Mouse (Mus musculus) lung, postnatal 25 days (tissue): Measurements from ENCODE around the gene Tmem52b.

Source experiments
- DNase-seq: peaks from one replicate; pipeline ENCODE4 v3.0.0; 2022; ENCODE audit warnings: low spot score

Gene Tmem52b

GRCm38 (mm10) chr6:129532556-129532941, 20.2 kb downstream of the Tmem52b start:
- DNase-seq = peak; percentile 72

- DNase-seq = peak; percentile 85
These were observed 20.8 kb downstream of the Tmem52b start, which contains the start of gene Gabarapl1 for GRCm38 (mm10) chr6:129532942-129533860. Gene Gabarapl1, plus strand, starts transcription at chr6:129533160.

GRCm38 (mm10) chr6:129534057-129534456, 21.7 kb downstream of the Tmem52b start:
- DNase-seq = no peak

- no peak for DNase-seq
These were observed 22.4 kb downstream of the Tmem52b start for GRCm38 (mm10) chr6:129534627-129535190.

GRCm38 (mm10) chr6:129535723-129536122, 23.4 kb downstream of the Tmem52b start:
- DNase-seq = no peak

- no peak for DNase-seq
These were observed 26.2 kb downstream of the Tmem52b start for GRCm38 (mm10) chr6:129538555-129538954.

GRCm38 (mm10) chr6:129541931-129542330, 29.6 kb downstream of the Tmem52b start:
- no peak for DNase-seq

GRCm38 (mm10) chr6:129542540-129542939, 30.2 kb downstream of the Tmem52b start:
- no peak for DNase-seq

- DNase-seq = peak; percentile 68
These were observed 31.6 kb downstream of the Tmem52b start for GRCm38 (mm10) chr6:129543709-129544606.

GRCm38 (mm10) chr6:129547277-129547676, 34.9 kb downstream of the Tmem52b start:
- no peak for DNase-seq

- no peak for DNase-seq
These were observed 35.7 kb downstream of the Tmem52b start for GRCm38 (mm10) chr6:129548009-129548408.

- DNase-seq = no peak
These were observed 45.1 kb downstream of the Tmem52b start for GRCm38 (mm10) chr6:129557298-129558023.

GRCm38 (mm10) chr6:129558946-129559640, 46.7 kb downstream of the Tmem52b start:
- DNase-seq = peak; percentile 64

- DNase-seq = no peak
These were observed 47.3 kb downstream of the Tmem52b start for GRCm38 (mm10) chr6:129559641-129560027.

- no peak for DNase-seq
These were observed 52.9 kb downstream of the Tmem52b start for GRCm38 (mm10) chr6:129565257-129565656.
